Mouse (Mus musculus): ENCODE measurements around the gene Higd2a.
A peak's percentile ranks its signal among the peaks of the same experiment; 100 is the strongest.

Higd2a gene

DNA sequence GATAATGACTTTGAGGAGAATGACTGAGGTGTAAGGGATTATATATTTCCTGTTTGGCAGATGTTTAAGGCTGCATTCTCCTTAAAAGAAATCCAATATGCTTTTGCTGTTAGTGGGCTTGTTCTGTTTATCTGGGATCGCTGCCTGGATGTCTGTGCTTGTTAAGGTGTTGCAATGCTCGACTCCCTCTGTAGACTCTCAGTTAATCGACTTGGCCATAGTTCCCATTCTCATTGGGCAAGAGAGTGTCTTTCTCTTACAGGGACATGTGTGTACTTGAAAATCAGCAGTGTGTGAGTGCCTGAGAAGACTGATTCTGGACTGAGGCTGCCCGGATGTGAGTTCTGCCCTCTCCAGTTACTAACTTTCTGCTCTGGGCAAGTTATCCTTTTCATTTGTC, 39.1 kb downstream of the Higd2a start:
- peak; percentile 65 for DNase-seq

- no peak for DNase-seq
Observed at GRCm38 (mm10) chr13:54632731-54633277, 42.8 kb downstream of the Higd2a start.

- no peak for DNase-seq
Observed at GRCm38 (mm10) chr13:54635011-54635410, 45.0 kb downstream of the Higd2a start.
